Mouse (Mus musculus) megakaryocyte-erythroid progenitor cell, adult 5-6 weeks (primary cell): ENCODE data around the gene Stil. TPM values are rescaled to one million over a fixed set of nuclear protein-coding genes. Genes with fewer than 3 reads are reported as not detected.

Experiments
- ATAC-seq: replicated peaks from 2 replicates; pipeline ENCODE4 v1.8.0; 2016; ENCODE audit warnings: mild to moderate bottlenecking, inconsistent platforms; ENCODE audit not compliant: severe bottlenecking, poor library complexity, low FRiP score, low TSS enrichment
- total RNA-seq, 2 experiments: library from RNA; stranded (forward) in 1 of 2; stranded (reverse) in 1 of 2; fragments of 200-1000, 215-1000 nt in 1 of 2; fragments of >200 nt in 1 of 2; fragmentation: Nextera tagmentation in 1 of 2; gene quantifications; 2 replicates each; pipeline ENCODE4 v1.2.3; 2014 to 2017

Gene Stil
- total RNA-seq, 2 experiments from 2014 or later: 15.6 to 22.9 TPM

DNA sequence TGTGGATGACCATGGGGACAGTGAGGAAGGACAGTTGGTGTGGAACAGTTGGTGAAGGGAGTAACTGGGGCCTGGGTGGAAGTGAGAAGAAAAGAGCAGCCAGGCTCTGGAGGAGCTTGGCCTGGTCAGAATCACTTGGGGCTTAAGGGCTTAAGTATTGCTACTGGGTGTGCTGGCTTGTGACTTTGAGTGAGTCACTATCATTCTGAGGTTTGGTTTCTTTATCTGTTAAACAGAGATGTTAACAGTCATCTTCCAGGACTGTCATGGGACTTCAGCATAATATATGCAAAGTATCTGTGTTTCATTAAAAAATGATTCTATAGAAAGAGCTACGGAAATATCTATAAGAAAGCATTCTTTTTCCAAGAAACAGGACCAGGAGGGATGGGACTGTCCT is 74.8 kb downstream of the Stil start:
- no peak for ATAC-seq

DNA sequence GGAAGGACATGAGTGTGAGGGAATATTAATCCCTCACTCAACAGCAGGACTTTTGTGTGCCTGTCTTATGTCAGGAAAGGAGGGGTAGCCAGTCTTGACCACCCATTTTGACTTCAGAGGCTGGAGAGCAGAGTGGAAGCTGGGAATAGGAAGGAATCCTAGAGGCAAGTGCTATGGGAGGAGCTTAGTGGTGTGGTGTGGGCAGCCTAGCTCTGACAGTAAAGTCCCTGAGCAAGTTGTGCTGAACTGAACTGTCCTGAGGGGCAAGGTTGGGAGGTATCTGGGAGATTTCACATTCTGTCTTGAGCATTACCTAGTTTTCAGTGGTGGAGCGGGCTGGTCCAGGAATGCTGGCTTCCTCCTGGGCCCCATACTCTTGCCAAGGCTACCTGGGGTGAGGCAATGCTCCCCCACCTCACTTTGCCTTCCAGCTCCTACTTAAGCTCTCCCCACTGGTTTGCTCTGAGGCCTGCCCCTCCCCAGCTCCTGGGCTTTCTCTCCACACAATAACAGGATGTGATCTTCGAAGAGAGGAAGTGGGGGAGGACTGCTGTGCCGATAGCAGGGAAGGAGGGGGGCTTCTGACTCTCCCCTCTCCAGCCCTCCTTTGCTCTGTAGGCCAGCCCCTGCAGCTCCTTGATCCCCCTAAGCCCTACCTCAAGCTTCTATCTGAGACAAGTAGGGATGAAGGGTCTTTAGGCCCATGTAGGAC is 75.4 kb downstream of the Stil start:
- ATAC-seq: 0 out of 2 replicates have a peak, but pooled peaks have one; percentile 6

DNA sequence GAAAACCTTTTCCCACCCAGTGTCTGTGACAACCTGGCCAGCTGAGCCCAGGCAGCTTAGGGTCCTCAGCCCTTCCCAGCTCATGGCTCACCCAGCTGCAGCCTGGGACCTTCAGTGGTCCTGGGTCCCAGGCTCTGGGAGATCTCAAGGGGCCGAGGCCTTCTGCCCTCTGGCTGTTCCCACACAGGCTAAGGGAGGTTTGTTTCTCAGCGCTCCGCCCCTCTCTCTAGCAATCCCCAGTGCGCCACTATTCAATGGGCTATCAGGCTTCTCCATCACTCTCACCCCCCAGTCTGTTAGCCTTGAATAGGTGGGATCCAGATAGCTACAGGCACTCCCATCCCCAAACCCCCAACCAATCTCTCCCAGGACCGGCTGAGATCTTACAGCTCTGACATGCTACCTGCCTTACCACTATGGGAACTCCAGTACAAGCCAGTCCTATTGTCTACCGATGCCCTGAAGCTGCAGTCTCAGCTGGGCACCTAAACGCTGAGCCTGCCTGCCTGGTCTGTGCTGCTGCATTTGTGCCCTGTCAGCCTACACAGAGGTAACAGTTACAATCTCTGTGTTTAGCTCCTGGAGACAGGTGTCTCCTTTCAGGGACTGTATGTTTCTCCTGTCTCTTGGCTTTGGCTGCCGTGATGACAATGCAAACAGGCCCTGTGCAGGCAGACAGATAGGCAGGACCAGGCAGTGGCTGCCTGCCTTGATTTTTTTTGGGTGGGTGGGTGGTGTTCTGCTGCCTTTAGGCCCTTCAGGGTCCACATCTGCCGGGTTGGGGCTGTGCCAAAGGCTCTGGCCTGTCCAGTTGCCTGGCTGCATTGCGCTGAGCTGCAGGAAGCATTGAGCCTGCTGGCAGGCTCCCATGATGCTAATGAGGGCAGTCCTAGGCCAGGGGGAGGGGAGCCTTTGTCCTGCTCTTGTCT is 79.2 kb downstream of the Stil start:
- peak; percentile 18; the same call in 1 of the 2 replicates for ATAC-seq

- no peak for ATAC-seq
Measured at GRCm38 (mm10) chr4:115079821-115080349, 79.9 kb downstream of the Stil start.

GRCm38 (mm10) chr4:115083031-115083430 is 83.1 kb downstream of the Stil start:
- ATAC-seq: no peak

GRCm38 (mm10) chr4:115085522-115086095 is 85.7 kb downstream of the Stil start:
- peak; percentile 54 for ATAC-seq

DNA sequence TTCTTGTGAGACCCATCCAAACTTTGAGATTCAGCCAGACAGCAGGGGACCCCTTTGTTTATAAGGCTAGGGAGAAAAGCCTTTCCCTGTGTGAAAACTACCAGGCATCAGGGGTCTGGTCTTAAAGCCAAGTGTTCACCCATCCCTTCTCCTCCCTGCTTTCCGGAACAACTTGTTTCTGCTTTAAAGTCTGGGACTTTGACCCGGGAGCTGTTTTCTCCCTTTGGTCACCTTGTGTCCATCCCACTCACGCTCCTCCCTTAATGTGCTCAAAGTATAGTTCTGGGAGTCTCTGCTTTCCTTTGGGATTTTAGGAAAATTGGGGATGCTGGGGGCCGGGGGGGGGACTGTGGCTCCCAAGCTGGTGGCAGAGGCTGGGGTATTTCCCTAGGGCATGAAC is 86.3 kb downstream of the Stil start:
- no peak for ATAC-seq

DNA sequence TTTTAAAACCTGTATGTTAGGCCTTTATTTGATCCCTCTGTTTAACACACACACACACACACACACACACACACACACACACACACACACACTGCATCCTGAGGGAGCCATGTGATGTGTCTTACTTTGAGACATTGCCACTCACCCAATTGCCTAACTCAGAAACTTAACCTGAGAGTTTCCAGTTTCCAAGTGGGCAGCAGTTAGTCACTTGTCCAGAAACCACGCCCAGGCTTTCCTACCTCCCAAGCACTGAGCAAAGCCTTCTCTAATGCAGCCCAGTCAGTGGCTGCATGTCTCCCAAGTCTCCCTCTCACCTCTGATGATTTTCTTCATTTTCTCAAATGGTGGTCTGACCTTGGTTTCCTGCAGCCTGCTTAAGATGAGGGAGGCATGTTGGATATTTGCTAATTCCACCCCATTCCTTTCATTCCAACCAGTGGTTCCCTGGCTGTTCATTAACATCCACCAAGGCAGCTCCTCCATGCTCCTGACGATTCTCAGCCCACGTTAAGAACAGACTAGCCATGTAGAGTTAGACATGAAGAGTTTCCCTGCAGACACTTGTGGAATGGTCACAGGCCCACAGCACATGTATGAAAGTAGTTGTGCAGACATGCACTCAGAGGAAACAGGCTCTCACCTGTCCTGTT is 86.9 kb downstream of the Stil start:
- ATAC-seq: no peak

DNA sequence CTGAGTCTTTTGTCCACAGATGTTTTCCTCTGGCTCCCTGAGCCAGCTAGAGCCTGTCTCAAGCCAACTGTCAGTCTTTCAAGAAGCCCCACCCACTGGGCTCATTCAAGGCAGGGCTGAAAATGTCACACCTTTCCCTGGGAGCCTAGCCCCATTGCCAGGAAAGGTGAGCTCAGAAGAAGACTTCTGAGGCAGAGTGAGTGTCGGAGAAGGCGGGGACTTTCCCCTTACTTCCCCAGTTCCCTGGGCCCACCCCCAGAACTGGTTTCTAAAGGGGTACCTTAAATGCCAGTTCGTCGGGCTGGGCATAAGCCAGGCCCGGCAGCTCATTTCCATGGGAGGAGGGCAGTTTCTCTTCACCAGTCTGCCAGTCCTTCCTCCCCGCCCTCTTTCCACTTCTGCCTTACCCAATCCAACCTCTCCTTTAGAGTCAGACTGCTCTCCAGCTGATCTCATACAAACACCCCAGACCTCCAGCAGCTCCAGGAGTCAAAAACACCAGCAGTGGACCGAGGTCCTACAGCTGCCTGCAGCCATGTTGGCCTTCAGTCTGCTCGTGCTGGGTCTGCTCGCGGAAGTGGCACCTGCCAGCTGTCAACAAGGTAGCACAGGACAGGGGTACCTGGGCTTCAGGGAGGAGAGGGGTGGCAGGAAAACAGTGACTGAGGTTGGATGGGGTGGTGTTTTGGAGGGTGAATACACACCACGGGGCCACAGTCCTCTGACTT is 88.8 kb downstream of the Stil start, which contains the start of gene Pdzk1ip1:
Gene Pdzk1ip1, plus strand, starts transcription at position 98 of the 728 bp plus-strand sequence.
- ATAC-seq: peak; percentile 82

DNA sequence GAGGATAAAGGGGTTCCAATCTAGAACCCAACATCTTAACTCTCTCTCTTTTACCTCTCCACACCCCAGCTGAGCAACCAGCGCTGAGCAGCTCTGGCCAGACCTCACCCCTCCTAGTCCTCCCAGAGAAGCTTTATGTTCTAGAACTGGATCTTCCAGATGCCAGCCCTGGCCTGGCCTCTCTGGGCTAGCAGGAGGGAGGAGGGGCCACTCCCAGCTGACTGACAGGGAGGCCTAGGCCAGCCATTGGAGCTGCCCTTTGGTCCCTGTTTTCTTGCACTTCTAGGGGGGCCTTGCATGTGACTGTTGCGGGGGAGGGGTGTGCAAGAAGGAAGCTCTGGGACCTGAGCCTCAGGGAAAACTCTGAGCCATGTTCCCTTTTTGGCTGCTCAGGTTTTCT is 90.6 kb downstream of the Stil start:
- ATAC-seq: no peak

DNA sequence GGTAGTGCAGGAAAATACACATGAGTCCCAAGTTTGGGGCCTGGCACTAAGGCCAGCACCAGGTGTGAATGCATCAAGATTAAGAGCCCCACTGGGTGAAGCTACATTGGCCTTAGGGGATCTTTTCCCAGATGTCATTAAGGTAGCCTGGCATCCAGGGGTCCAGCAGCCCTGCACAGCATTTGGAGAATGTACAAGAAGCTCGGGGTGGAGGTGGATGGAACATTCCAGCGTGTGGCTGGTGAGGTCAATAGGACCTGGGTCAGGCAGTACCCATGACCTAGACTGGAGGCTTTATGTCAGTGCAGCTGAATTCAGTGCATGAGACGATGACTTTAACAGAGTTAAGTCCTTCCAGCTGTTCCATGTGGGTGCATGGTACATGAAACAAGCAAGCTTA is 91.8 kb downstream of the Stil start:
- ATAC-seq: no peak

Other genes with a start within 250 kb of the Stil start
- not detected in 2 replicates for gene Gm12830, start 178.4 kb upstream of the Stil start, total RNA-seq (2014; fragmentation: Nextera tagmentation)
- not detected in 2 replicates for gene Gm12830, start 178.4 kb upstream of the Stil start, total RNA-seq (2017)
- gene Foxd2, start 91.3 kb upstream of the Stil start, total RNA-seq (2014; fragmentation: Nextera tagmentation): 0.09 and 0.27 TPM in 2 replicates
- gene Foxd2, start 91.3 kb upstream of the Stil start, total RNA-seq (2017): 1.2 TPM in 1 of 2 replicates, not detected in the other
- gene Foxe3, start 74.1 kb upstream of the Stil start, total RNA-seq (2014; fragmentation: Nextera tagmentation): not detected in 2 replicates
- gene Foxe3, start 74.1 kb upstream of the Stil start, total RNA-seq (2017): not detected in 2 replicates
- gene Cmpk1, start 12.9 kb upstream of the Stil start, total RNA-seq (2014; fragmentation: Nextera tagmentation): 48.4 and 50.3 TPM in 2 replicates
- 136 and 147 TPM in 2 replicates for gene Cmpk1, start 12.9 kb upstream of the Stil start, total RNA-seq (2017)
- 99.5 and 115 TPM in 2 replicates for gene Tal1, start 56.3 kb downstream of the Stil start, total RNA-seq (2014; fragmentation: Nextera tagmentation)
- 56.3 and 63.8 TPM in 2 replicates for gene Tal1, start 56.3 kb downstream of the Stil start, total RNA-seq (2017)
- 22.0 and 28.7 TPM in 2 replicates for gene Pdzk1ip1, start 88.5 kb downstream of the Stil start, total RNA-seq (2014; fragmentation: Nextera tagmentation)
- gene Pdzk1ip1, start 88.5 kb downstream of the Stil start, total RNA-seq (2017): 5.9 and 34.2 TPM in 2 replicates
- not detected in 2 replicates for gene Cyp4x1, start 134.1 kb downstream of the Stil start, total RNA-seq (2014; fragmentation: Nextera tagmentation)
- 0.27 TPM in 1 of 2 replicates, not detected in the other for gene Cyp4x1, start 134.1 kb downstream of the Stil start, total RNA-seq (2017)
- gene Cyp4a29, start 241.9 kb downstream of the Stil start, total RNA-seq (2014; fragmentation: Nextera tagmentation): not detected in 2 replicates
- not detected in 2 replicates for gene Cyp4a29, start 241.9 kb downstream of the Stil start, total RNA-seq (2017)